9 mouse cellular contexts compared by ENCODE assay signal in genomic region chr10:39660698-39661097, GRCm38 (mm10). TPM values are rescaled to one million over a fixed set of nuclear protein-coding genes. Genes with fewer than 3 reads are reported as not detected.
A peak's percentile ranks its signal among the peaks of the same experiment; 100 is the strongest.
DNase-seq lines count a peak whose midpoint lies in the region; ATAC-seq lines count a peak whose summit lies in the region.
"Had no signal": no experiment of that assay in that cellular context is flagged by ENCODE, and none has a peak within 500 bp of the region (broad histone marks: within the 10 kb centered on the region; RNA-seq: fewer than 3 reads in every experiment).

No protein-coding gene starts in this region.

- no peak overlapping the region for H3K9ac ChIP-seq in embryonic facial prominence, embryonic 13.5 days
- H3K9ac ChIP-seq in hindbrain, embryonic 15.5 days, result no peak overlapping the region
- no peak overlapping the region for H3K9ac ChIP-seq in neural tube, embryonic 12.5 days

- no peak for ATAC-seq in embryonic facial prominence, embryonic 13.5 days (ENCODE audit: insufficient number of reproducible peaks, insufficient read depth, low FRiP score, low TSS enrichment, low read depth)
- ATAC-seq in hindbrain, embryonic 15.5 days (ENCODE audit: low FRiP score, low read depth), result no peak
- ATAC-seq in neural tube, embryonic 12.5 days (ENCODE audit: low FRiP score, low read depth), result no peak

- H3K9me3 ChIP-seq in embryonic facial prominence, embryonic 13.5 days, result no peaks in the 10 kb centered on the region
- no peaks in the 10 kb centered on the region for H3K9me3 ChIP-seq in hindbrain, embryonic 15.5 days
- H3K9me3 ChIP-seq in neural tube, embryonic 12.5 days, result no peaks in the 10 kb centered on the region

- H3K4me2 ChIP-seq in embryonic facial prominence, embryonic 13.5 days, result no peak overlapping the region
- H3K4me2 ChIP-seq in hindbrain, embryonic 15.5 days, result no peak overlapping the region
- H3K4me2 ChIP-seq in neural tube, embryonic 12.5 days (replicated peaks), result no peak overlapping the region

- peak; percentile 28 for DNase-seq in kidney, adult 9 months
- no peak for DNase-seq in kidney, adult 11 months
- no peak for DNase-seq in spleen, adult 18-20 months
- DNase-seq in T-cell, adult 2 months (ENCODE audit: low spot score), result no peak
- DNase-seq in ovary, adult 18-20 months (ENCODE audit: low spot score), result no peak
- DNase-seq: right cerebral cortex, adult 18-20 months had no signal

- peaks cover 54% of the 10 kb centered on the region for H3K4me1 ChIP-seq in embryonic facial prominence, embryonic 13.5 days
- H3K4me1 ChIP-seq in hindbrain, embryonic 15.5 days (replicated peaks), result peaks cover 39% of the 10 kb centered on the region
- peaks cover 33% of the 10 kb centered on the region for H3K4me1 ChIP-seq in neural tube, embryonic 12.5 days

- peak overlapping the region; percentile 82 for H3K27ac ChIP-seq in embryonic facial prominence, embryonic 13.5 days
- peak overlapping the region; percentile 79 for H3K27ac ChIP-seq in hindbrain, embryonic 15.5 days (replicated peaks)
- peak overlapping the region; percentile 77; the same call in 1 of the 2 replicates for H3K27ac ChIP-seq in neural tube, embryonic 12.5 days

- WGBS in embryonic facial prominence, embryonic 13.5 days, result 49% methylated on average over 5 of the region's 5 CpGs
- 30% methylated on average over 5 of the region's 5 CpGs for WGBS in hindbrain, embryonic 15.5 days
- WGBS in neural tube, embryonic 12.5 days, result 28% methylated on average over 5 of the region's 5 CpGs

- H3K4me3 ChIP-seq in embryonic facial prominence, embryonic 13.5 days, result no peak overlapping the region
- H3K4me3 ChIP-seq in hindbrain, embryonic 15.5 days, result no peak overlapping the region
- H3K4me3 ChIP-seq in neural tube, embryonic 12.5 days, result no peak overlapping the region

- no peaks in the 10 kb centered on the region for H3K36me3 ChIP-seq in embryonic facial prominence, embryonic 13.5 days
- no peaks in the 10 kb centered on the region for H3K36me3 ChIP-seq in hindbrain, embryonic 15.5 days
- H3K36me3 ChIP-seq in neural tube, embryonic 12.5 days, result no peaks in the 10 kb centered on the region; the same call in 1 of the 2 replicates

- H3K27me3 ChIP-seq in embryonic facial prominence, embryonic 13.5 days, result no peaks in the 10 kb centered on the region
- H3K27me3 ChIP-seq in hindbrain, embryonic 15.5 days, result no peaks in the 10 kb centered on the region
- H3K27me3 ChIP-seq in neural tube, embryonic 12.5 days (replicated peaks), result no peaks in the 10 kb centered on the region

RNA-seq across cellular contexts. Expression of gene Traf3ip2, which starts 48.0 kb away (rescaled TPM):
- 15.8 and 18.1 TPM in 2 replicates for polyA plus RNA-seq in embryonic facial prominence, embryonic 13.5 days (2015; fragmentation: Nextera tagmentation; extraction: Ambion mirVana)
- polyA plus RNA-seq in hindbrain, embryonic 15.5 days (2015; fragmentation: Nextera tagmentation; extraction: Ambion mirVana), result 7.4 and 7.9 TPM in 2 replicates
- polyA plus RNA-seq in neural tube, embryonic 12.5 days (2016; fragmentation: Nextera tagmentation; extraction: Ambion mirVana), result 5.4 and 7.2 TPM in 2 replicates
